Mouse (Mus musculus): ENCODE data around the gene Ctsk. TPM values are rescaled to one million over a fixed set of nuclear protein-coding genes. Genes with fewer than 3 reads are reported as not detected.
"Not testable (repeated sequence)": the region's sequence is repeated elsewhere in the genome, so short reads cannot be mapped to it uniquely, and the experiment has no call there.

Ctsk gene
- total RNA-seq, 2 experiments from 2014 or later: 19.3 to 21.5 TPM

- intact Hi-C loops (cut with DNase I; ENCODE audit: low total_unique reads): loop anchor here (10.0 kb wide), 1 partner anchor 255 kb away; no protein-coding TSS in a partner anchor
- DNase-seq: no peak
Measured at GRCm38 (mm10) chr3:95519315-95519714, 20.3 kb downstream of the Ctsk start.

- DNase-seq: no peak
Measured at GRCm38 (mm10) chr3:95520100-95520499, 21.0 kb downstream of the Ctsk start.

DNA sequence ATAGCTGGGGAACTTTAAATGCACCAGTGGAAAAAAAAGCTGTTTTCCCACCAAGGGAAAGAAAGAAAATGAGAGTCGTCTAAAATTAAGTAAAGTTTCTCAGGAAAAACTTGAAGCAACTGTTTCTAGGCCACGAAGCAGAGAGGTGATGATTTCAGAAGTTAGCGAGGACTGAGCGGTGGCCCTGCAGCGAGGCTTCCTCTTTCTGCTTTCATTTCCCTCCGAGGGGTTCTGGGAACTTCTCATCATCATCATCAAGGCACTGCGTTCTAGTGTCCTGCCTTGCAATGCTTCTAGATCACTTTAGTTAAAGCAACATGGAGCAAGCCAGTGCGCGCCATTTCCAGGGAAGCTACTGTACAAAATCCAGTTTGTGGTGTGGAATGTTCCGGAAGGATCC is 22.1 kb downstream of the Ctsk start:
- DNase-seq: no peak
- intact Hi-C loops (cut with DNase I; ENCODE audit: low total_unique reads): loop anchor here (10.0 kb wide), 1 partner anchor 184 kb away; no protein-coding TSS in a partner anchor

More at GRCm38 (mm10) chr3:95520100-95520499, 21.0 kb downstream of the Ctsk start:
- intact Hi-C loops (cut with DNase I; ENCODE audit: low total_unique reads): loop anchor here (10.0 kb wide), 1 partner anchor 185 kb away; no protein-coding TSS in a partner anchor

DNA sequence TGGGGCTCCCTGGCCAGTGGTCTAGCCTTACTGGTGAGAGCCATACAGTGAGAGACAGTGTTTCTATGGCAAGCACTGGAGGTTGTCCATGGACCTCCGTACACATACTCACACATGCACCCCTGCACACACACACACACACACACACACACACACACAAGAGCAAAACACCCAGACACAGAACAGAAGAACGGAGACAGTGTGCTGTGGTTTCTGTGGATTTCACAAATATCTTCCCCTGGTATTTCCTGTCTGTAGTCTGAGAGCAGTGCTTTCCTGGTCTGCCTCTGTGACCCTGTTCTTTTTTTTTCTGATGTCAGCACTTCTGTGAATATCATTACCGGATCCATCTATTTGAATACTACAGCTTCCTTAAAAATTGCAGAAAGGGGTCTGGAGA is 24.6 kb downstream of the Ctsk start:
- intact Hi-C loops (cut with DNase I; ENCODE audit: low total_unique reads): loop anchor here (10.0 kb wide), 1 partner anchor 181 kb away; no protein-coding TSS in a partner anchor

DNA sequence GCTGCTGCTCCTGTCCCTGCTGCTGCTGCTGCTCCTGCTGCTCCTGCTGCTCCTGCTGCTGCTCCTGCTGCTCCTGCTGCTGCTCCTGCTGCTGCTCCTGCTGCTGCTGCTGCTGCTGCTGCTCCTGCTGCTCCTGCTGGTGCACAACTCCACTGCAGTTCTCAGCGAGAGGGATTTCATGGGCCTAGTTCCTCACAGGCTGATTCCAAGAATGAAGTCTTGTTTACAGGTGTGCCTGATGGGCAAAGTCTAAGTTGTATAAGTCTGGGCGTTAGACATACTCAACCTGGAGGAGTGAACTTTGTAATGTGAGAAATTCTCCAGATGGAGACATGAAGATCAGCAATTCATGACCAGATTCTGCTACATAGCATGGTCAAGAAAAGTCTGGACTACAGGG is 25.6 kb downstream of the Ctsk start:
- intact Hi-C loops (cut with DNase I; ENCODE audit: low total_unique reads): loop anchor here (10.0 kb wide), 1 partner anchor 180 kb away; no protein-coding TSS in a partner anchor
- no peak for DNase-seq

More for the DNA sequence above, 24.6 kb downstream of the Ctsk start:
- DNase-seq: no peak

DNA sequence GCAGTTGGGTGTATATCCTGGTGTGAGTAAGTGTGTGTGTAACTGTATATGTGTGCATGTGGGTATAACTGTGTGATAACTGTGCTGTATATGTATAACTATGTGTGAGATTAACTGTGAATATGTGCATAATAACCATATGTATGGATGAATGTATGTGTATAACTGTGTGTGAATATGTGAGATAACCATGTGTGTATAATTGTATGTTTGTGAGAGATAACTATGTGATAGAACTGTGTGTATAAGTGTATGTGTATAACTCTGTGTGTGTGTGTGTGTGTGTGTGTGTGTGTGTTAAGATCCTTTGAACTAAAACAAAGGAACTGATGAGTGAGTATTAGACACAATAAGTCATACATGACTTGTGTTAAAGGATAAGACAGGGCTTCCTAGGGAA is 27.1 kb downstream of the Ctsk start:
- intact Hi-C loops (cut with DNase I; ENCODE audit: low total_unique reads): loop anchor here (10.0 kb wide), 1 partner anchor 179 kb away; no protein-coding TSS in a partner anchor
- no peak for DNase-seq

DNA sequence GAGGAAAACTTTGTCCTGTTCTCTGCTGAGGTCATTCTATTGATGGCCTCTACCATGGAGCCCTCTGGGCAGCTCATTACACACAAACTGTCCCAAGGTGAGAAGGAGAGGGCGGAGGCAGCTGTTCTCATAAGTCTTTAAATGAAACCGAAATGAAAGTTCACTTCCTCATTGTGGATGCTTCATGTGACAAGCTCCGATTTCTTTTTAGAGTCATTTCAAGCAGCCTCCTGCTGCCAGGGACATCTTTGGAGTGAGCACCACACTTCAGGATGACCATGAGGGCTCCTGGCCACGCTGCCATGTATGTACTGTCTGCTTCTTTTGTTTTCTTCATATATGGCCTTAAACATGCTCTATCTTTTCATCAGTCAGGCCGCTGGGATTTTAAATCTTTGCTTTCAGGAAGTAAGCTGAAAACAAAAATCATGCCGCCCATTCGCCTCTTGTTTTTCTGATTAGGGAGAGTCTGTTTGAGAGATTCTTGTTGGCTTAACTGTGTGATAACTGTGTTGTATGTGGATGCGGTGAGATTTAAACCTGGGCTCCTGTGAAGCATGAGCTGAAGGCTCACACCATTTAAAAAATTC is 27.7 kb downstream of the Ctsk start, which contains the start of gene Ctss:
Ctss (plus strand) TSS at position 165 of the 590 bp plus-strand sequence.
- intact Hi-C loops (cut with DNase I; ENCODE audit: low total_unique reads): loop anchor here (10.0 kb wide), 1 partner anchor 178 kb away; no protein-coding TSS in a partner anchor
- no peak for DNase-seq

GRCm38 (mm10) chr3:95529814-95530213 is 30.8 kb downstream of the Ctsk start:
- intact Hi-C loops (cut with DNase I; ENCODE audit: low total_unique reads): loop anchor here (10.0 kb wide), 1 partner anchor 175 kb away; no protein-coding TSS in a partner anchor
- no peak for DNase-seq

- no peak for DNase-seq
- intact Hi-C loops (cut with DNase I; ENCODE audit: low total_unique reads): no loop called here
Measured at GRCm38 (mm10) chr3:95531025-95531424, 32.0 kb downstream of the Ctsk start.

GRCm38 (mm10) chr3:95533364-95533763 is 34.3 kb downstream of the Ctsk start:
- intact Hi-C loops (cut with DNase I; ENCODE audit: low total_unique reads): no loop called here
- no peak for DNase-seq

DNA sequence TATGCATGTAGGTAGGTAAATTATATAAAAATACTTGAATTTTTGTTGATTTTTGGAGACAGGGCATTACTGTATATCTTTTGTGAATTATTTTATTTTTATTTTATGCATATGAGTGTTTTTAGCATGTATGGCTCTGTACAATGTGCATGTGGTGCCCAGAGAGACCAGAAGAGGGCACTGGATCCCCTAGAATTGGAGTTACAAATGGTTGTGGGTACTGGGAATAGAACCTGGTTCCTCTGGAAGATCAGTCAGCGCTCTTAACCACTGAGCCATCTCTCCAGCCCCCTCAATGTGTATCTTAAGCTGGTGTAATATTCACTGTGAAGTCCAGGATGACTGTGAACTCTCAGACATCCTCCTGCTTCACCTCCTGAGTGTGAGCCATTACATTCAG is 35.9 kb downstream of the Ctsk start:
- intact Hi-C loops (cut with DNase I; ENCODE audit: low total_unique reads): no loop called here
- DNase-seq: no peak

DNA sequence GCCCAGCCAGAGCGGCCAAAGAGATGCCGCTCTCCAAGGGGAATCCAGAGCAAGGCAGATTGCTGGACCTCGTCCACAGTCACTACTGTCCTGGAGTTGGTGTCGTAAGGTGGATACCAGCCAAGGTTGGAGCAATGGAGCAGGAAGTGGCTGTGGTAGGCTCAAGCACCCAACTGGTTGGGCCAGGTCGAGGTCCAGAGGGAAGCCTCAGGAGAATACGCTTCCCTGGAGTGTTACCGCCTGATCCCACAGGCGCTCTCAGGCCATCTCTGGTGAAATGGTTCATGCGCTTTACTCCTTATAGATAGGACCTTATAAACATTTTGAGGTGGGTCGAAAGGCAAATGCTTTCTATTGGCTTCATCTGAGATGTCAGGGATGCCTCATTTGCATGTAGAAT is 39.9 kb downstream of the Ctsk start:
- intact Hi-C loops (cut with DNase I; ENCODE audit: low total_unique reads): no loop called here
- DNase-seq: no peak

DNA sequence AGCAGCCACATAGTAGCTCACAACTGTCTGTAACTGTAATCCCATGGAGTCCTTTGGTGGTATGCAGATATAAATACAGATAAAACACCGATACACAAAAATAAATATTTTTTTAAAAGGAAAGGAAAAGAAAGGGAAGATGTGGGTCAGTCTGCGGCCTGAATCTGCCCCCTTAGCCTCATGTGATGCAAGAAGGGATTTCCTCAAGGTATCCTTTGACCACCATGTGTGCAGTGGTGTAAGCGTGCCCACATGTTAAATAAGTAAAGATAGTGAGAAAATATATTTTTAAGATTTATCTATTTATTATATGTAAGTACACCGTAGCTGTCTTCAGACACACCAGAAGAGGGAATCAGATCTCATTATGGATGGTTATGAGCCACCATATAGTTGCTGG is 40.8 kb downstream of the Ctsk start:
- DNase-seq: no peak
- intact Hi-C loops (cut with DNase I; ENCODE audit: low total_unique reads): no loop called here

DNA sequence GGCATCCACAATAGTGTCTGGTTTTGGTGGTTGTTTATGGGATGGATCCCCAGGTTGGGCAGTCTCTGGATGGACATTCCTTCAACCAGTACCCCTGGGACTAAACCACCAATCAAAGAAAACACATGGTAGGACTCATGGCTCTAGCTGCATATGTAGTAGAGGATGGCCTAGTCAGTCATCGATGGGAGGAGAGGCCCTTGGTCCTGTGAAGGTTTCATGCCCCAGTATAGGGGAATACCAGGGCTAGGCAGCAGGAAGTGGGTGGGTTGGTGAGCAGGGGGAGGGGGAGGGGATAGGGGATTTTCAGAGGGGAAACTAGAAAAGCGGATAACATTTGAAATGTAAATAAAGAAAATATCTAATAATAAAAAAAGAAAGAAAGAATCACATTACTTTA is 42.1 kb downstream of the Ctsk start:
- intact Hi-C loops (cut with DNase I; ENCODE audit: low total_unique reads); DNase-seq: not testable (repeated sequence)

- intact Hi-C loops (cut with DNase I; ENCODE audit: low total_unique reads): no loop called here
- no peak for DNase-seq
Measured at GRCm38 (mm10) chr3:95542171-95542570, 43.1 kb downstream of the Ctsk start.

DNA sequence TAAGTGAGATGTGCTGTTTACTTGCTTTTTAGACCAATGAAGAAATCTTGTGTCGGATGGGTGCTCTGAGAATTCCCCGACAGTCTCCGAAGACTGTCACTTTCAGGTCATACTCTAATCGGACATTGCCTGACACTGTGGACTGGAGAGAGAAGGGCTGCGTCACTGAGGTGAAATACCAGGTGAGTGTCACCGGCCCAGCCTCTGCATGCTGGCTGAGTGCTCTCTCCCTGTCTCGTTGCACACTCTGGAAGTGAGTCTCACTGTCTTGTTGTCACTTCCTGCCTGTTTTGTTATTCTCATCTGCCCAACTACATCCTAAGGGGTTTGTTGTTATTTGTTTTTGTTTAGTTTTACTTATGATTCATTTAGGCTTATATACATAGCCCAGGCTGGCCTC is 43.9 kb downstream of the Ctsk start:
- no peak for DNase-seq

GRCm38 (mm10) chr3:95550176-95550575 is 51.1 kb downstream of the Ctsk start:
- intact Hi-C loops (cut with DNase I; ENCODE audit: low total_unique reads): no loop called here
- no peak for DNase-seq

More for the DNA sequence above, 43.9 kb downstream of the Ctsk start:
- intact Hi-C loops (cut with DNase I; ENCODE audit: low total_unique reads): no loop called here

DNA sequence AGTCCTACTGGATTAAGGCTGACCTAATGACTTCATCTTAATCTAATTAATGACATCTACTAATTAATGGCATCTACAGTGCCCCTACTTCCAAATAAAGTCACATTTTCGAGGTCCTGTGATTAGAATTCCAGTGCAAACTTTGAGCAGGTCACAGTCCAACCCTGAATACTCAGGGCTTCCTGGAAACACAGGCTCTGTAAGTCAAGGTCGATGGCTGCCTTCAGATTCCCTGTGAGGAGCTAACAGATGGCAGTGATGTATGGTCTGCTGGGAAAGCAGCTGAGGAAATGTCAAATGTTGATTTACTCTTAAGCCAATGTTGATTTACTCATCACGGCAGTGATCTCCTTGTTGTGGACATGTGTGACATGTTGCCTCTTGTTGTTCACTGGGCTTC is 54.9 kb downstream of the Ctsk start:
- no peak for DNase-seq
- intact Hi-C loops (cut with DNase I; ENCODE audit: low total_unique reads): no loop called here

Measured in gastrocnemius, postnatal 14 days (tissue).